Mouse (Mus musculus) liver, embryonic 11.5 days (tissue): ENCODE data around the gene Adam12. TPM values are rescaled to one million over a fixed set of nuclear protein-coding genes. Genes with fewer than 3 reads are reported as not detected.

Experiments
- ATAC-seq: fragments of 200-750 bp; cut with Nextera tagmentation; replicated peaks from 2 replicates; pipeline ENCODE4 v1.8.0; 2017; ENCODE audit warnings: moderate number of reproducible peaks, mild to moderate bottlenecking, moderate TSS enrichment, moderate library complexity; ENCODE audit not compliant: low FRiP score
- DNase-seq: peaks from one replicate; pipeline ENCODE4 v3.0.0-alpha.2; 2017; ENCODE audit warnings: low spot score
- H3K27ac ChIP-seq: fragments of 300-500 bp; sonication (generic); 2 replicates; pipeline ENCODE4 v1.5.1; 2014; ENCODE audit warnings: mild to moderate bottlenecking, low read depth, low read length, control low read depth
- H3K27me3 ChIP-seq: fragments of 300-500 bp; sonication (generic); replicated peaks from 2 replicates; pipeline ENCODE4 v1.6.1; 2014; ENCODE audit warnings: low read length, mixed read lengths; ENCODE audit not compliant: control insufficient read depth, insufficient read depth
- H3K36me3 ChIP-seq: fragments of 300-500 bp; sonication (generic); 2 replicates; pipeline ENCODE4 v1.6.1; 2014; ENCODE audit warnings: mild to moderate bottlenecking, low read length, moderate library complexity, mixed read lengths; ENCODE audit not compliant: control insufficient read depth, insufficient read depth
- H3K4me1 ChIP-seq: fragments of 300-500 bp; sonication (generic); replicated peaks from 2 replicates; pipeline ENCODE4 v1.6.1; 2014; ENCODE audit warnings: low read length, mixed read lengths; ENCODE audit not compliant: control insufficient read depth, insufficient read depth
- H3K4me2 ChIP-seq: fragments of 300-500 bp; sonication (generic); 2 replicates; pipeline ENCODE4 v1.6.1; 2014; ENCODE audit warnings: mild to moderate bottlenecking, control low read depth, moderate library complexity
- H3K4me3 ChIP-seq: fragments of 300-500 bp; sonication (generic); 2 replicates; pipeline ENCODE4 v1.5.1; 2014; ENCODE audit warnings: low read depth, low read length, control low read depth
- H3K9ac ChIP-seq: fragments of 300-500 bp; sonication (generic); 2 replicates; pipeline ENCODE4 v1.6.1; 2014; ENCODE audit warnings: low read depth, low read length, control low read depth
- H3K9me3 ChIP-seq: fragments of 300-500 bp; sonication (generic); 2 replicates; pipeline ENCODE4 v1.6.1; 2016; ENCODE audit warnings: low read length, inconsistent platforms, mixed read lengths; ENCODE audit not compliant: control insufficient read depth
- WGBS: fragments of 180-500 bp; shearing (Covaris S2); extraction: QIAGEN DNeasy Blood & Tissue Kit; methylation state at CpG from one replicate; pipeline ENCODE4 v1.1.7; 2014; 5-methylcytosine and 5-hydroxymethylcytosine counted together
- polyA plus RNA-seq: library from polyadenylated mRNA; unstranded; fragments of >200 nt; fragmentation: Nextera tagmentation; extraction: Ambion mirVana; gene quantifications from 2 replicates; pipeline ENCODE4 v1.2.1, GENCODE M21; 2014

The Adam12 gene
- polyA plus RNA-seq, 1 experiment from 2014 or later = 11.8 TPM

DNA sequence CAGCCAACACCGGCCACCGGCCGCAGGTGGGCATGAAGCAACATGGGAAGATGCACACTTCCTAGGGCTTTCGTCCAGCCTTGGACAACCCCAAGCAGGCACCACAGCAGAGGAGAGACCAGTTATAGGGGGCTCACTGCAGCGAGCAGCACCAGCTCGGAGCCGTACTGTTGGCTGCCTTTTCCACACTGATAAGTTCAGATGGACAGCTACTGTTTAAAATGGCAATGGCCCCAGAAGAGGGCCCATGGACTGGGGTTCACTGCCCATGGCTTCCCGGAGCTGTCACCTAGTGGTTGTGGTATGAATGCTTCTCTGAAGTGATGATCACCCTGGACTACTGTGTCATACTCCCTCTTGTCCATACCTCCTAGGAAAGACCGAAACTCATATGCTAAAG, 141.7 kb downstream of the Adam12 start:
- DNase-seq (no peak), ATAC-seq (no peak)
- 85% methylated on average over 9 of the region's 9 CpGs for WGBS

DNA sequence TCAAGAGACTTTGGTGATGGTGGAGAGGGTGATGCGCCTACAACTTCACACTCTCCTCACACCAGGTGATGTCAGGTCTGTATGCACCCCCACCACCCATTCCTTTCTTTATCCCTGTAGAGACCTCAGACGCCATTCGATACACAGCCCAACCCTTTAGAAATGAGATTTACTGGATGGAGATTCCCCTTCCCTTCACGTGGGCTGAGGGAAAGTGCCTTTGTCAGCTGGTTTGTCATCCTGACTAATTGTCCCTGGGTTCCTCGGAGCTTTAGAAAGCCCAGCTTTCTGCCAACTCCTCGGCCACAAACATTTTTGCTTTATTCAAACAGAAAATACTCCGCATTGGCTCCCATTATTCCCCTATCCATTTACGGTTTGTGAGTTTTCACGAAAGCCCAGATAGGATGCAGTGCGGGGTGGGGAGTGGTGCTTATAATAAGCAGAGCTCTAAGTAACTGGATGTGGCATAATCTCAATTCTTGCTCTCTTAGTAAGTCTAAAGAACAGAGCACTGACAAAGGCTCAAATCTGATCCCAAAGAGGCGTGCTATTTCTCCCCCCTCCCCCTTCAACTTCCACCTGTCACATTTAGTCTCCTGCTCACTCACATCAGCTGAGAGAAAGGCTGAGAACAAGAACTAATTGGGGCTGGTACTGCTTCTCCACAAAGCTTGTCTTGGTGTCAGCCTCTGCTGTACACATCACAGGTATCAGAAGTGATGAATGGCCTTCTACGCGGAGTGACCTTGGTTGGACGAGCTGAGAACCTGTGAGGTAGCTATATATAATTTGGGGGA, 143.2 kb downstream of the Adam12 start:
- no peak for ATAC-seq

More for the DNA sequence above, 141.7 kb downstream of the Adam12 start:
- no peaks in the 10 kb centered on the region for H3K36me3 ChIP-seq
- H3K27me3 ChIP-seq = no peaks in the 10 kb centered on the region
- H3K4me1 ChIP-seq = no peaks in the 10 kb centered on the region
- no peaks in the 10 kb centered on the region for H3K9me3 ChIP-seq
- H3K4me2 ChIP-seq = no peak overlapping the region
- no peak overlapping the region for H3K9ac ChIP-seq
- no peak overlapping the region for H3K4me3 ChIP-seq
- H3K27ac ChIP-seq = no peak overlapping the region

GRCm38 (mm10) chr7:134085396-134085795, 146.6 kb downstream of the Adam12 start:
- no peak overlapping the region for H3K27ac ChIP-seq
- H3K9me3 ChIP-seq = no peaks in the 10 kb centered on the region
- no peak overlapping the region for H3K4me3 ChIP-seq
- H3K4me2 ChIP-seq = no peak overlapping the region
- no peaks in the 10 kb centered on the region for H3K36me3 ChIP-seq
- 48% methylated on average over 2 of the region's 2 CpGs for WGBS
- no peaks in the 10 kb centered on the region for H3K4me1 ChIP-seq
- H3K27me3 ChIP-seq = no peaks in the 10 kb centered on the region
- DNase-seq (no peak), ATAC-seq (no peak)
- H3K9ac ChIP-seq = no peak overlapping the region

More for the DNA sequence above, 143.2 kb downstream of the Adam12 start:
- Histone ChIP-seq H3K4me1 (no peaks in the 10 kb centered on the region), H3K9me3 (no peaks in the 10 kb centered on the region), H3K36me3 (no peaks in the 10 kb centered on the region), H3K27me3 (no peaks in the 10 kb centered on the region), H3K9ac (no peak overlapping the region), H3K4me2 (no peak overlapping the region), H3K27ac (no peak overlapping the region), H3K4me3 (no peak overlapping the region)
- WGBS = 76% methylated on average over 14 of the region's 14 CpGs
- no peak for DNase-seq

GRCm38 (mm10) chr7:134084926-134085325, 147.0 kb downstream of the Adam12 start:
- Histone ChIP-seq H3K4me2 (no peak overlapping the region), H3K36me3 (no peaks in the 10 kb centered on the region), H3K27me3 (no peaks in the 10 kb centered on the region), H3K27ac (no peak overlapping the region), H3K9me3 (no peaks in the 10 kb centered on the region), H3K4me1 (no peaks in the 10 kb centered on the region), H3K4me3 (no peak overlapping the region), H3K9ac (no peak overlapping the region)
- DNase-seq (no peak), ATAC-seq (no peak)

- H3K27me3 ChIP-seq = no peaks in the 10 kb centered on the region
- ATAC-seq (no peak), DNase-seq (no peak)
- H3K36me3 ChIP-seq = no peaks in the 10 kb centered on the region
- no peak overlapping the region for H3K9ac ChIP-seq
- WGBS = 73% methylated on average over 8 of the region's 8 CpGs
- H3K4me2 ChIP-seq = no peak overlapping the region
- no peak overlapping the region for H3K4me3 ChIP-seq
- no peaks in the 10 kb centered on the region for H3K4me1 ChIP-seq
- no peaks in the 10 kb centered on the region for H3K9me3 ChIP-seq
- no peak overlapping the region for H3K27ac ChIP-seq
Observed at GRCm38 (mm10) chr7:134081307-134082072, 150.5 kb downstream of the Adam12 start.

DNA sequence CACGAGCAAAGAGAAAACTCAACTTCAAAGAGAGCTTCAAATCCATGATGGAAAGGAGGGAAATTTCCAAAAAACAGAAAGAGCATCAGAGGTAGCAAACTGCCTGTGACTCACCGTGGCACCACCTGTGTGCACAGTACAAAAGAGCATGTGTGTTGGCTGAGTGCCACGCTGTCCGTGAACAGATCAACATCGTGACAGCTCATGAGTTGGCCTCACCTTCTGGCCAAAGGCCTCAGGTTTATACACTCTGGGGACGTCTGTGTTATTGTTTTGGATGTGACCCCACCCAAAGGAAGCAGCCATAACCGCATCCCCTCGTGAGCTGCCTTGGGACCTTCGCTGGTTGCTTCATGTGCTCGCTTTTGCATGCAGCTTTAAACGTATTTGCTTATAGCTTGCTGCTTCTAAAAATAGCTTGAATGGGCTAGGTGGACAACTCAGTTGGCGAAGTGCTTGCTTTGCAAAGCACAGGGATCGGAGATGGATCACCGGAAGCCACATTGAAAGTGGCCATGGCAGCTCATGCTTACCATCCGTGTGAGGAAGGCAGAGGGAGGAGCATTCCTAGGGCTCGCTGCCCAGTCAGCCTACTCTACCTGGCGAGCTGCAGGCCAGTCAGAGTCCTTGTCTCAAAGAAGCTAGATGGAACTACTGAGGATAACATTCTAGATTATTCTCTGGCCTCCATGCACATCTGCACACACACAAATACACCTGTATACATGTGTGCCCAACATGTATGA, 151.8 kb downstream of the Adam12 start:
- no peaks in the 10 kb centered on the region for H3K27me3 ChIP-seq
- 82% methylated on average over 17 of the region's 17 CpGs for WGBS
- no peak overlapping the region for H3K4me3 ChIP-seq
- ATAC-seq (no peak), DNase-seq (no peak)
- H3K9me3 ChIP-seq = no peaks in the 10 kb centered on the region
- no peaks in the 10 kb centered on the region for H3K36me3 ChIP-seq
- no peak overlapping the region for H3K9ac ChIP-seq
- H3K4me2 ChIP-seq = no peak overlapping the region
- H3K27ac ChIP-seq = no peak overlapping the region
- H3K4me1 ChIP-seq = no peaks in the 10 kb centered on the region

DNA sequence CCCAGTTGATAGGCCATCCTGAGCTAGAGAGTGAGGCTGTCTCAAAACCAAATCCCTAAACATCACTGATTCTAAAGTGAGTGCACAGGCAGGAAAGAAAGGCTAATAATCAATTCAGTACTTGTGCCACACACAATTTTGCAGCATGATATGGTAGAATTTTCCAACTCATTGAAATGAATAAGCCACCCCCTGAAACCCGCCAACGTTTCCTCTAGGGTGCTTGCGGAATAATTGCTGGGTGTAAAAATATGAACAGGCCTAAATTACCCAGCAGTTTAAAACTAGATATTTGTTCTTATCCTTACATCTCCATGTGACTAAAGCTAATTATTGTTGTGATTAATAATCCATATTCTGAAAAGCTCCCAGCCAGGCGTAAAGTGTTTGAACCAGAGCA, 154.3 kb downstream of the Adam12 start:
- Histone ChIP-seq H3K27ac (no peak overlapping the region), H3K9ac (no peak overlapping the region), H3K27me3 (no peaks in the 10 kb centered on the region), H3K4me2 (no peak overlapping the region), H3K4me3 (no peak overlapping the region), H3K9me3 (no peaks in the 10 kb centered on the region), H3K4me1 (no peaks in the 10 kb centered on the region), H3K36me3 (no peaks in the 10 kb centered on the region)
- 92% methylated on average over 4 of the region's 4 CpGs for WGBS
- ATAC-seq (no peak), DNase-seq (no peak)

GRCm38 (mm10) chr7:134073011-134073410, 158.9 kb downstream of the Adam12 start:
- Histone ChIP-seq H3K9me3 (no peaks in the 10 kb centered on the region), H3K9ac (no peak overlapping the region), H3K4me3 (no peak overlapping the region), H3K36me3 (no peaks in the 10 kb centered on the region), H3K4me1 (no peaks in the 10 kb centered on the region), H3K4me2 (no peak overlapping the region), H3K27ac (no peak overlapping the region), H3K27me3 (no peaks in the 10 kb centered on the region)
- ATAC-seq = no peak
- 79% methylated on average over 5 of the region's 5 CpGs for WGBS
- no peak for DNase-seq
